ENCODE assay signal across 25 mouse cellular contexts in the genomic region with DNA sequence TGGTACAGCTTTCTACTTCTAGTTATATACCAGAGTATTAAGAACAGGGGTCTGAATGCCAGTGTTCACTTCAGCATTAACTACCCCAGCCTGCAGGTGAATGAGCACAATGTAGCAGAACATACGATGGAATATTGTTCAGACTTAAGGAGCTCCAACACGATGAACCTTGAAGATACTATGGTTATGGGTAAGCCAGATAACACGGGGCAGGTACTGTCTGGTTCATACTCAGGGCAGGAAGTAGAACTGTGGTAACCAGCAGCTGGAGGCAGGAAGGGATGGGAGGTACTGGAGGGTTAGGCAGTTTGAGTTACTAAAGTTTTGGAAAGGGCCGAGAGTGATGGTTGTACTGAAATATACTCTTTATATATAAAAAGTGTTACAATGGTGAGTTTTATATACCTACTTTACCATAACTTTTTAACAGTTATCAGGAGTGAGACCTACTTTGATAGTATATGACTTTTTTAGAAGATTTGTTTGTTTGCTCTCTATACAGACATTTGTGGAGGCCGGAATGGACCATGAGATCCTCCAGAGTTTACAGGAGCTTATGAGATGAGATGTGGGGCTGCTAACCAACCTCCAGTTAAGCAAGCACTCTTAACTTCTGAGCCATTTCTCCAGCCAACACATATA. TPM values are rescaled to one million over a fixed set of nuclear protein-coding genes. Genes with fewer than 3 reads are reported as not detected.
DNase-seq lines count a peak whose midpoint lies in the region; ATAC-seq and TF ChIP-seq lines count a peak whose summit lies in the region.
"Had no signal": no experiment of that assay in that cellular context is flagged by ENCODE, and none has a peak within 500 bp of the region (broad histone marks: within the 10 kb centered on the region; RNA-seq: fewer than 3 reads in every experiment).

No protein-coding gene starts in this region.

- no peak for TF ChIP-seq POLR2A in MEL (IDR thresholded peaks at IDR 0.05; ENCODE audit: control insufficient read depth in 1 of 2, insufficient read depth in 1 of 2, low read depth in 1 of 2, low read length in 2 of 2, poor library complexity in 1 of 2)
- no peak for TF ChIP-seq POLR2A in myocyte (IDR thresholded peaks at IDR 0.05; ENCODE audit: insufficient read length, low read depth)

- 94% methylated on average over 5 of the region's 5 CpGs for WGBS in hindbrain, embryonic 14.5 days
- 92% methylated on average over 5 of the region's 5 CpGs for WGBS in hindbrain, embryonic 13.5 days
- WGBS in liver, embryonic 12.5 days (ENCODE audit: insufficient replicate concordance): 46% methylated on average over 5 of the region's 5 CpGs

- no peak for TF ChIP-seq CTCF in MEL (IDR thresholded peaks at IDR 0.05 in 2 of 3, conservative IDR thresholded peaks at IDR 0.05 in 1 of 3; ENCODE audit: control insufficient read depth in 1 of 3, insufficient read depth in 1 of 3, low read depth in 2 of 3, low read length in 3 of 3, poor library complexity in 1 of 3, severe bottlenecking in 1 of 3)

- no peak overlapping the region for H3K4me2 ChIP-seq in hindbrain, embryonic 14.5 days (replicated peaks)
- no peak overlapping the region for H3K4me2 ChIP-seq in hindbrain, embryonic 13.5 days
- peak overlapping the region; percentile 84 for H3K4me2 ChIP-seq in liver, embryonic 12.5 days
- peak overlapping the region; percentile 80 for H3K4me2 ChIP-seq in myocyte (ENCODE audit: low read depth)
- H3K4me2 ChIP-seq: midbrain, embryonic 12.5 days had no signal

- TF ChIP-seq RAD21 in MEL (IDR thresholded peaks at IDR 0.05; ENCODE audit: low read depth, low read length): no peak

- H3K36me3 ChIP-seq in hindbrain, embryonic 14.5 days (replicated peaks; ENCODE audit: control insufficient read depth, insufficient read depth): peaks cover 26% of the 10 kb centered on the region
- peaks cover 9% of the 10 kb centered on the region for H3K36me3 ChIP-seq in hindbrain, embryonic 13.5 days
- peaks cover 41% of the 10 kb centered on the region in 2 experiments for H3K36me3 ChIP-seq in MEL (ENCODE audit: control insufficient read depth in 1 of 2, insufficient read depth in 2 of 2, low read length in 2 of 2)
- peaks cover 40% of the 10 kb centered on the region for H3K36me3 ChIP-seq in liver, embryonic 12.5 days
- peaks cover 49% of the 10 kb centered on the region for H3K36me3 ChIP-seq in myocyte (ENCODE audit: control insufficient read depth, insufficient read depth)

- H3K4me1 ChIP-seq in hindbrain, embryonic 14.5 days (replicated peaks; ENCODE audit: control insufficient read depth, insufficient read depth, low read length): peaks cover 12% of the 10 kb centered on the region
- H3K4me1 ChIP-seq in hindbrain, embryonic 13.5 days (replicated peaks): peaks cover 12% of the 10 kb centered on the region
- H3K4me1 ChIP-seq in MEL (ENCODE audit: control insufficient read depth in 1 of 2, insufficient read depth in 2 of 2, low read length in 2 of 2): peaks cover 12 to 24% of the 10 kb centered on the region in 2 experiments
- H3K4me1 ChIP-seq in liver, embryonic 12.5 days: peaks cover 40% of the 10 kb centered on the region

- H3K79me2 ChIP-seq in MEL (ENCODE audit: control insufficient read depth, insufficient read depth, low read length, poor library complexity): peaks cover 36% of the 10 kb centered on the region
- H3K79me2 ChIP-seq in myocyte (ENCODE audit: control insufficient read depth, insufficient read depth): peaks cover 64% of the 10 kb centered on the region

- H3K9ac ChIP-seq in hindbrain, embryonic 14.5 days: no peak overlapping the region
- no peak overlapping the region for H3K9ac ChIP-seq in hindbrain, embryonic 13.5 days
- H3K9ac ChIP-seq in MEL (ENCODE audit: control insufficient read depth, low read depth, low read length, poor library complexity, severe bottlenecking): peak overlapping the region; percentile 49
- peak overlapping the region; percentile 48 for H3K9ac ChIP-seq in liver, embryonic 12.5 days
- H3K9ac ChIP-seq: embryonic facial prominence, embryonic 15.5 days; limb, embryonic 13.5 days; midbrain, embryonic 12.5 days had no signal

- H3ac ChIP-seq in myocyte (ENCODE audit: control insufficient read depth, insufficient read length): no peak overlapping the region

- no peaks in the 10 kb centered on the region for H3K9me3 ChIP-seq in hindbrain, embryonic 14.5 days (ENCODE audit: control insufficient read depth, low read length)
- H3K9me3 ChIP-seq in hindbrain, embryonic 13.5 days: no peaks in the 10 kb centered on the region
- H3K9me3 ChIP-seq in MEL (replicated peaks; ENCODE audit: insufficient read depth, low read length): no peaks in the 10 kb centered on the region
- H3K9me3 ChIP-seq in liver, embryonic 12.5 days (replicated peaks): no peaks in the 10 kb centered on the region
- H3K9me3 ChIP-seq: embryonic facial prominence, embryonic 15.5 days; limb, embryonic 13.5 days; lung, embryonic 15.5 days; midbrain, embryonic 12.5 days had no signal

- no peak for ATAC-seq in hindbrain, embryonic 14.5 days (ENCODE audit: low FRiP score)
- no peak for ATAC-seq in hindbrain, embryonic 13.5 days (ENCODE audit: low FRiP score)
- no peak for ATAC-seq in liver, embryonic 12.5 days
- ATAC-seq in granulocyte monocyte progenitor cell, adult 5-6 weeks (replicated peaks; ENCODE audit: poor library complexity, severe bottlenecking): no peak
- ATAC-seq: activated CD4-positive, CD25-positive, alpha-beta regulatory T cell, adult 4 months; Patski had no signal

- H3K4me3 ChIP-seq in hindbrain, embryonic 14.5 days (replicated peaks; ENCODE audit: low read length): no peak overlapping the region
- no peak overlapping the region for H3K4me3 ChIP-seq in hindbrain, embryonic 13.5 days
- peak overlapping the region; percentile 19 to 71; a peak in 3 of 4 replicates for H3K4me3 ChIP-seq in MEL (ENCODE audit: control insufficient read depth in 1 of 2, insufficient read depth in 1 of 2, low read depth in 2 of 2, low read length in 2 of 2)
- peak overlapping the region; percentile 84 for H3K4me3 ChIP-seq in liver, embryonic 12.5 days
- peak overlapping the region; percentile 61 for H3K4me3 ChIP-seq in myocyte
- H3K4me3 ChIP-seq: embryonic facial prominence, embryonic 15.5 days; midbrain, embryonic 12.5 days had no signal

- no peak overlapping the region for H3K27ac ChIP-seq in hindbrain, embryonic 14.5 days
- H3K27ac ChIP-seq in hindbrain, embryonic 13.5 days: no peak overlapping the region
- peak overlapping the region; percentile 27 for H3K27ac ChIP-seq in MEL (ENCODE audit: control insufficient read depth, low read depth, low read length)
- H3K27ac ChIP-seq in liver, embryonic 12.5 days: 0 out of 2 replicates have a peak overlapping the region, but pooled peaks have one; percentile 62
- H3K27ac ChIP-seq: embryonic facial prominence, embryonic 15.5 days; limb, embryonic 13.5 days; lung, embryonic 15.5 days; midbrain, embryonic 12.5 days had no signal

- no peaks in the 10 kb centered on the region for H3K27me3 ChIP-seq in hindbrain, embryonic 14.5 days (ENCODE audit: control insufficient read depth, insufficient read depth, low read length)
- no peaks in the 10 kb centered on the region for H3K27me3 ChIP-seq in hindbrain, embryonic 13.5 days
- H3K27me3 ChIP-seq in MEL (ENCODE audit: control insufficient read depth in 1 of 2, insufficient read depth in 2 of 2, low read length in 2 of 2): no peaks in the 10 kb centered on the region
- no peaks in the 10 kb centered on the region for H3K27me3 ChIP-seq in liver, embryonic 12.5 days (replicated peaks)
- H3K27me3 ChIP-seq in myocyte (ENCODE audit: control insufficient read depth, insufficient read depth, insufficient read length): no peaks in the 10 kb centered on the region
- H3K27me3 ChIP-seq: embryonic facial prominence, embryonic 15.5 days; limb, embryonic 13.5 days; lung, embryonic 15.5 days; midbrain, embryonic 12.5 days; Patski had no signal

- DNase-seq in hindbrain, embryonic 14.5 days (ENCODE audit: low spot score): peak; percentile 18
- peak; percentile 59 for DNase-seq in MEL (ENCODE audit: low read depth, low spot score)
- DNase-seq in ovary, postnatal 10 days (ENCODE audit: low spot score): no peak
- DNase-seq: adrenal gland, postnatal 25 days; B cell, adult 2 months; cerebellum, adult 18-20 months; cerebellum, postnatal 25 days; gastrocnemius, postnatal 10 days; kidney, adult 18-20 months; kidney, postnatal 10 days; lung, postnatal 4 days; spleen, adult 18-20 months had no signal

- TF ChIP-seq EP300 in MEL (IDR thresholded peaks at IDR 0.05; ENCODE audit: low read depth in 1 of 2, low read length in 2 of 2): peak; percentile 30 to 33; a peak in 1 of 4 replicates

RNA-seq across cellular contexts. Expression of a gene that starts 2.3 kb away (rescaled TPM):
- 19.7 and 22.6 TPM in 2 replicates for polyA plus RNA-seq in hindbrain, embryonic 14.5 days (2014; fragmentation: Nextera tagmentation; extraction: Ambion mirVana)
- 13.7 and 16.3 TPM in 2 replicates for polyA plus RNA-seq in hindbrain, embryonic 13.5 days (2015; fragmentation: Nextera tagmentation; extraction: Ambion mirVana)
- total RNA-seq in MEL (2012; rRNA removed): 185 and 216 TPM in 2 replicates
- polyA plus RNA-seq in MEL (2012; ENCODE audit: insufficient read depth in 1 of 2, insufficient read length in 2 of 2, low read depth in 1 of 2, low replicate concordance in 2 of 2, missing spikeins in 1 of 2) (100 to 1,000 TPM; 265 to 627 TPM), myocyte (2012; fragmentation: generic; extraction: Trizol) (216 TPM)
- 119 TPM in 2 replicates for polyA plus RNA-seq in liver, embryonic 12.5 days (2016; fragmentation: Nextera tagmentation; extraction: Ambion mirVana)
- total RNA-seq in granulocyte monocyte progenitor cell, adult 5-6 weeks (2014; fragmentation: Nextera tagmentation): 109 and 115 TPM in 2 replicates
- total RNA-seq in granulocyte monocyte progenitor cell, adult 5-6 weeks (2017): 56.3 and 73.7 TPM in 2 replicates

RNA-seq across cellular contexts. Expression of a gene that starts 15.8 kb away (rescaled TPM):
- polyA plus RNA-seq in hindbrain, embryonic 14.5 days (2014; fragmentation: Nextera tagmentation; extraction: Ambion mirVana): 25.6 and 26.6 TPM in 2 replicates
- 31.0 and 32.8 TPM in 2 replicates for polyA plus RNA-seq in hindbrain, embryonic 13.5 days (2015; fragmentation: Nextera tagmentation; extraction: Ambion mirVana)
- 3.8 and 5.0 TPM in 2 replicates for total RNA-seq in MEL (2012; rRNA removed)
- 1 to 10 TPM in 1 of 2 experiments, not detected in 1; 6.5 TPM for polyA plus RNA-seq in MEL (2012; ENCODE audit: insufficient read depth in 1 of 2, insufficient read length in 2 of 2, low read depth in 1 of 2, low replicate concordance in 2 of 2, missing spikeins in 1 of 2)
- polyA plus RNA-seq in liver, embryonic 12.5 days (2016; fragmentation: Nextera tagmentation; extraction: Ambion mirVana): 13.7 and 15.3 TPM in 2 replicates
- 8.3 TPM for polyA plus RNA-seq in myocyte (2012; fragmentation: generic; extraction: Trizol)
- 9.4 and 12.4 TPM in 2 replicates for total RNA-seq in granulocyte monocyte progenitor cell, adult 5-6 weeks (2014; fragmentation: Nextera tagmentation)
- 9.2 and 15.6 TPM in 2 replicates for total RNA-seq in granulocyte monocyte progenitor cell, adult 5-6 weeks (2017)

RNA-seq across cellular contexts. Expression of a gene that starts 15.8 kb away (rescaled TPM):
- polyA plus RNA-seq in hindbrain, embryonic 14.5 days (2014; fragmentation: Nextera tagmentation; extraction: Ambion mirVana): 7.2 and 9.8 TPM in 2 replicates
- polyA plus RNA-seq in hindbrain, embryonic 13.5 days (2015; fragmentation: Nextera tagmentation; extraction: Ambion mirVana): 8.5 and 12.1 TPM in 2 replicates
- 0.10 and 0.69 TPM in 2 replicates for total RNA-seq in MEL (2012; rRNA removed)
- 1 to 10 TPM in 1 of 2 experiments, not detected in 1; 1.4 TPM for polyA plus RNA-seq in MEL (2012; ENCODE audit: insufficient read depth in 1 of 2, insufficient read length in 2 of 2, low read depth in 1 of 2, low replicate concordance in 2 of 2, missing spikeins in 1 of 2)
- polyA plus RNA-seq in liver, embryonic 12.5 days (2016; fragmentation: Nextera tagmentation; extraction: Ambion mirVana): 1.6 and 2.1 TPM in 2 replicates
- polyA plus RNA-seq in myocyte (2012; fragmentation: generic; extraction: Trizol): 8.0 TPM
- not detected in 2 replicates for total RNA-seq in granulocyte monocyte progenitor cell, adult 5-6 weeks (2014; fragmentation: Nextera tagmentation)
- total RNA-seq in granulocyte monocyte progenitor cell, adult 5-6 weeks (2017): not detected in 2 replicates
- total RNA-seq: hematopoietic stem cell, adult 5-6 weeks had no signal

RNA-seq across cellular contexts. Expression of a gene that starts 19.5 kb away (rescaled TPM):
- 4.2 and 7.5 TPM in 2 replicates for polyA plus RNA-seq in hindbrain, embryonic 14.5 days (2014; fragmentation: Nextera tagmentation; extraction: Ambion mirVana)
- 10.0 and 12.6 TPM in 2 replicates for polyA plus RNA-seq in hindbrain, embryonic 13.5 days (2015; fragmentation: Nextera tagmentation; extraction: Ambion mirVana)
- total RNA-seq in MEL (2012; rRNA removed): 11.8 and 13.4 TPM in 2 replicates
- polyA plus RNA-seq in MEL (2012; ENCODE audit: insufficient read depth in 1 of 2, insufficient read length in 2 of 2, low read depth in 1 of 2, low replicate concordance in 2 of 2, missing spikeins in 1 of 2) (10 to 100 TPM in 1 of 2 experiments, not detected in 1; 15.5 TPM), myocyte (2012; fragmentation: generic; extraction: Trizol) (5.7 TPM)
- 6.2 and 7.1 TPM in 2 replicates for polyA plus RNA-seq in liver, embryonic 12.5 days (2016; fragmentation: Nextera tagmentation; extraction: Ambion mirVana)
- total RNA-seq in granulocyte monocyte progenitor cell, adult 5-6 weeks (2014; fragmentation: Nextera tagmentation): 6.5 and 10.5 TPM in 2 replicates
- total RNA-seq in granulocyte monocyte progenitor cell, adult 5-6 weeks (2017): 4.7 and 6.3 TPM in 2 replicates

RNA-seq across cellular contexts. Expression of a gene that starts 19.8 kb away (rescaled TPM):
- polyA plus RNA-seq in hindbrain, embryonic 14.5 days (2014; fragmentation: Nextera tagmentation; extraction: Ambion mirVana): 0.71 TPM in 1 of 2 replicates, not detected in the other
- polyA plus RNA-seq in hindbrain, embryonic 13.5 days (2015; fragmentation: Nextera tagmentation; extraction: Ambion mirVana): 1.3 and 1.6 TPM in 2 replicates
- total RNA-seq in MEL (2012; rRNA removed): 3.9 and 5.2 TPM in 2 replicates
- polyA plus RNA-seq in MEL (2012; ENCODE audit: insufficient read depth in 1 of 2, insufficient read length in 2 of 2, low read depth in 1 of 2, low replicate concordance in 2 of 2, missing spikeins in 1 of 2) (1 to 10 TPM in 1 of 2 experiments, not detected in 1; 2.0 TPM), myocyte (2012; fragmentation: generic; extraction: Trizol) (0.31 TPM)
- 0.97 and 2.9 TPM in 2 replicates for polyA plus RNA-seq in liver, embryonic 12.5 days (2016; fragmentation: Nextera tagmentation; extraction: Ambion mirVana)
- total RNA-seq in granulocyte monocyte progenitor cell, adult 5-6 weeks (2014; fragmentation: Nextera tagmentation): 0.58 and 5.6 TPM in 2 replicates
- total RNA-seq in granulocyte monocyte progenitor cell, adult 5-6 weeks (2017): 1.8 and 2.2 TPM in 2 replicates
- total RNA-seq: adrenal gland, postnatal 25 days; hematopoietic stem cell, adult 5-6 weeks; layer of hippocampus, postnatal 25 days had no signal
- polyA plus RNA-seq: limb, embryonic 13.5 days; lung, embryonic 15.5 days; neural tube, embryonic 14.5 days; Patski had no signal

Comparison
In these comparisons a context has a peak if more than half of its experiments do, and no peak if none do; other contexts are left out.
1. H3K27ac ChIP-seq: peak in MEL (single experiment) and liver, embryonic 12.5 days (single experiment); none in hindbrain, embryonic 14.5 days (single experiment) and hindbrain, embryonic 13.5 days (single experiment).
2. H3K4me2 ChIP-seq: peak in liver, embryonic 12.5 days (single experiment) and myocyte (single experiment); none in hindbrain, embryonic 14.5 days (single experiment) and hindbrain, embryonic 13.5 days (single experiment).
3. H3K4me3 ChIP-seq: peak in MEL (2 of 2), liver, embryonic 12.5 days (single experiment) and myocyte (single experiment); none in hindbrain, embryonic 14.5 days (single experiment) and hindbrain, embryonic 13.5 days (single experiment).
4. H3K9ac ChIP-seq: peak in MEL (single experiment) and liver, embryonic 12.5 days (single experiment); none in hindbrain, embryonic 14.5 days (single experiment) and hindbrain, embryonic 13.5 days (single experiment).